Mouse (Mus musculus) midbrain, embryonic 13.5 days (tissue): Measurements from ENCODE around the gene Tuba1a. TPM values are rescaled to one million over a fixed set of nuclear protein-coding genes. Genes with fewer than 3 reads are reported as not detected.
"Not testable (repeated sequence)": the region's sequence is repeated elsewhere in the genome, so short reads cannot be mapped to it uniquely, and the experiment has no call there.

Source experiments
- ATAC-seq: fragments of 200-750 bp; cut with Nextera tagmentation; 2 replicates; pipeline ENCODE4 v1.8.0; 2017; ENCODE audit warnings: mild to moderate bottlenecking, moderate TSS enrichment, moderate library complexity
- H3K27ac ChIP-seq: fragments of 300-500 bp; sonication (generic); 2 replicates; pipeline ENCODE4 v1.5.1; 2015; ENCODE audit warnings: inconsistent platforms, mild to moderate bottlenecking, moderate library complexity
- H3K27me3 ChIP-seq: fragments of 300-500 bp; sonication (generic); 2 replicates; pipeline ENCODE4 v1.6.1; 2015; ENCODE audit warnings: mild to moderate bottlenecking, inconsistent platforms
- H3K36me3 ChIP-seq: fragments of 300-500 bp; sonication (generic); 2 replicates; pipeline ENCODE4 v1.6.1; 2015; ENCODE audit warnings: mild to moderate bottlenecking, inconsistent platforms
- H3K4me1 ChIP-seq: fragments of 300-500 bp; sonication (generic); replicated peaks from 2 replicates; pipeline ENCODE4 v1.6.1; 2015; ENCODE audit warnings: inconsistent platforms
- H3K4me2 ChIP-seq: fragments of 300-500 bp; sonication (generic); replicated peaks from 2 replicates; pipeline ENCODE4 v1.6.1; 2015; ENCODE audit warnings: moderate library complexity, mild to moderate bottlenecking, inconsistent platforms
- H3K4me3 ChIP-seq: fragments of 300-500 bp; sonication (generic); replicated peaks from 2 replicates; pipeline ENCODE4 v1.5.1; 2015; ENCODE audit warnings: mild to moderate bottlenecking, inconsistent platforms
- H3K9ac ChIP-seq: fragments of 300-500 bp; sonication (generic); replicated peaks from 2 replicates; pipeline ENCODE4 v1.6.1; 2015; ENCODE audit warnings: mild to moderate bottlenecking, inconsistent platforms
- H3K9me3 ChIP-seq: fragments of 300-500 bp; sonication (generic); 2 replicates; pipeline ENCODE4 v1.6.1; 2016; ENCODE audit warnings: mild to moderate bottlenecking, inconsistent platforms
- WGBS: fragments of 180-500 bp; shearing (Covaris S2); methylation state at CpG from one replicate; pipeline ENCODE4 v1.1.7; 2015; 5-methylcytosine and 5-hydroxymethylcytosine counted together
- polyA plus RNA-seq: library from polyadenylated mRNA; unstranded; fragments of >200 nt; fragmentation: Nextera tagmentation; extraction: Ambion mirVana; gene quantifications from 2 replicates; pipeline ENCODE4 v1.2.1, GENCODE M21; 2015

Gene Tuba1a
- polyA plus RNA-seq, 1 experiment from 2014 or later: 15,999 TPM

GRCm38 (mm10) chr15:98928598-98929240 is 24.8 kb downstream of the Tuba1a start:
- WGBS: 17% methylated on average over 13 of the region's 13 CpGs
- 0 out of 2 replicates have a peak overlapping the region, but pooled peaks have one; percentile 33 for H3K9ac ChIP-seq

DNA sequence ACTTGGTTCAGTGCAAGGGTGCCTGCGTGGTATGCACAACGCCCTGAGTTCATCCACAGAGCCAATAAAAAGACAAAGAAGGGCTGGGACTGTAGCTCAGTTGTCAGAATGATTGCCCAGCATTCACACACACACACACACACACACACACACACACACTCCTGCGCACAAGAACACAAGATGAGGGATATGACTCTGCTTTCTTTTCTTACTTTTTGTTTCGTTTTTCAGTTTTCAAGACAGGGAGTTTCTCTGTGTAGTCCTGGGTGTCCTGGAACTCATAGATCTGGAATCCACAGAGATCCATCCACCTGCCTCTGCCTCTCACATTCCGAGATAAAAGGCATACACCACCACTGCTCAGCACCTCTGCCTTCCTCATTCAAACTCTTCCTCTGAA is 25.9 kb downstream of the Tuba1a start:
- ATAC-seq: no peak
- H3K27me3 ChIP-seq: no peaks in the 10 kb centered on the region
- peaks cover 8% of the 10 kb centered on the region for H3K36me3 ChIP-seq
- no peak overlapping the region for H3K4me3 ChIP-seq
- WGBS: 84% methylated on average over 5 of the region's 5 CpGs
- H3K4me2 ChIP-seq: no peak overlapping the region
- no peaks in the 10 kb centered on the region for H3K9me3 ChIP-seq
- H3K4me1 ChIP-seq: peaks cover 13% of the 10 kb centered on the region
- H3K27ac ChIP-seq: no peak overlapping the region
- no peak overlapping the region for H3K9ac ChIP-seq

More at GRCm38 (mm10) chr15:98928598-98929240, 24.8 kb downstream of the Tuba1a start:
- Histone ChIP-seq H3K4me2 (peak overlapping the region; percentile 22; the same call in 1 of the 2 replicates), H3K4me3 (no peak overlapping the region), H3K27me3 (no peaks in the 10 kb centered on the region), H3K4me1 (peaks cover 19% of the 10 kb centered on the region), H3K36me3 (peaks cover 8% of the 10 kb centered on the region), H3K9me3 (no peaks in the 10 kb centered on the region), H3K27ac (no peak overlapping the region)
- ATAC-seq: peak; percentile 60; the same call in 1 of the 2 replicates

GRCm38 (mm10) chr15:98924682-98925081 is 28.8 kb downstream of the Tuba1a start:
- Histone ChIP-seq H3K4me1 (peaks cover 6% of the 10 kb centered on the region), H3K27ac (no peak overlapping the region), H3K9ac (no peak overlapping the region), H3K4me3 (no peak overlapping the region), H3K36me3 (peaks cover 7% of the 10 kb centered on the region; the same call in 1 of the 2 replicates), H3K9me3 (no peaks in the 10 kb centered on the region), H3K27me3 (no peaks in the 10 kb centered on the region), H3K4me2 (no peak overlapping the region)
- ATAC-seq: no peak
- 82% methylated on average over 3 of the region's 3 CpGs for WGBS

- Histone ChIP-seq H3K4me3 (no peak overlapping the region), H3K4me1 (peaks cover 11% of the 10 kb centered on the region), H3K27ac (no peak overlapping the region), H3K9ac (no peak overlapping the region), H3K36me3 (peaks cover 7% of the 10 kb centered on the region; the same call in 1 of the 2 replicates), H3K9me3 (no peaks in the 10 kb centered on the region), H3K4me2 (no peak overlapping the region), H3K27me3 (no peaks in the 10 kb centered on the region)
- WGBS: 93% methylated on average over 2 of the region's 2 CpGs
- ATAC-seq: no peak
These were observed 30.4 kb downstream of the Tuba1a start for GRCm38 (mm10) chr15:98923031-98923537.

GRCm38 (mm10) chr15:98922581-98922980 is 30.9 kb downstream of the Tuba1a start:
- Histone ChIP-seq H3K27me3 (no peaks in the 10 kb centered on the region), H3K4me1 (peaks cover 11% of the 10 kb centered on the region), H3K4me3 (no peak overlapping the region), H3K36me3 (peaks cover 7% of the 10 kb centered on the region; the same call in 1 of the 2 replicates), H3K9me3 (no peaks in the 10 kb centered on the region), H3K27ac (no peak overlapping the region), H3K4me2 (no peak overlapping the region), H3K9ac (no peak overlapping the region)
- WGBS: 71% methylated on average over 3 of the region's 3 CpGs
- no peak for ATAC-seq

DNA sequence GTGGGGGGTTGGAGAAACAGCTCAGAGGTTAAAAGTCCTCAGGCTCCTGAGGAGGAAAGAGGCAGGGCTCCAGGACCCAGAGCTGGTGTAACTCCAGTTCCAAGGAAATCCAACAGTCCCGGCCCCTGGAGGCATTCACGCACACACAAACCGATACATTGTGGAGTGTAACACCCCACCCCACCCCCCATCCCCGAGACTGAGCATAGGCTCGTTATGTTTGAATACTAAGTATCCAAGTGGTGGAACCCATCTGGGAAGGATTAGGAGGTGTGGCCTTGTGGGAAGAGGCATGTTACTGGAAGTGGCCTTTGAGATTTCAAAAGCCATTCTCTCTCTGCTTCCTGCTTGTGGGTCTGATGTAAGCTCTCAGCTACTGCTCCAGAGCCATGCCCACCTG is 32.0 kb downstream of the Tuba1a start:
- no peak for ATAC-seq
- no peak overlapping the region for H3K4me3 ChIP-seq
- H3K27ac ChIP-seq: no peak overlapping the region
- H3K4me2 ChIP-seq: no peak overlapping the region
- no peaks in the 10 kb centered on the region for H3K27me3 ChIP-seq
- peaks cover 15% of the 10 kb centered on the region for H3K4me1 ChIP-seq
- H3K36me3 ChIP-seq: peaks cover 7% of the 10 kb centered on the region; the same call in 1 of the 2 replicates
- WGBS: 79% methylated on average over 5 of the region's 5 CpGs
- H3K9me3 ChIP-seq: no peaks in the 10 kb centered on the region
- H3K9ac ChIP-seq: no peak overlapping the region

DNA sequence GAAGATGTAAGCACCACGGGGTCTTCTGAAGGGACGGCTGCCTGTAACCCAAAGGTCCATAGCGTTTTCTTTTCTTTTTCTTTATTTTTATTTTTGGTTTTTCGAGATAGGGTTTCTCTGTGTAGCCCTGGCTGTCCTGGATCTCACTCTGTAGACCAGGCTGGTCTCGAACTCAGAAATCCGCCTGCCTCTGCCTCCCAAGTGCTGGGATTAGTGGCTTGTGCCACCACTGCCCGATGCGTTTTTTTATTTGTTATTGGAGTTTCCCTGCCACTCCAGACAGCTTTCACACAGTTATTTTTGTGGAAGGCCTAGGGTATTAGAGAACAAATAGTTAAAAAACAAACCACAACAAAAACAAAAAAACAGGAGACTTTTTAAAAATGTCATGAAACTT is 35.0 kb downstream of the Tuba1a start:
- Histone ChIP-seq H3K9ac (peak overlapping the region; percentile 57), H3K4me2 (peak overlapping the region; percentile 72), H3K4me1 (peaks cover 33% of the 10 kb centered on the region), H3K4me3 (peak overlapping the region; percentile 88), H3K27ac (peak overlapping the region; percentile 97), H3K36me3 (peaks cover 18% of the 10 kb centered on the region)
- not testable (repeated sequence) for H3K9me3 ChIP-seq, H3K27me3 ChIP-seq, ATAC-seq
- 31% methylated on average over 8 of the region's 8 CpGs for WGBS

DNA sequence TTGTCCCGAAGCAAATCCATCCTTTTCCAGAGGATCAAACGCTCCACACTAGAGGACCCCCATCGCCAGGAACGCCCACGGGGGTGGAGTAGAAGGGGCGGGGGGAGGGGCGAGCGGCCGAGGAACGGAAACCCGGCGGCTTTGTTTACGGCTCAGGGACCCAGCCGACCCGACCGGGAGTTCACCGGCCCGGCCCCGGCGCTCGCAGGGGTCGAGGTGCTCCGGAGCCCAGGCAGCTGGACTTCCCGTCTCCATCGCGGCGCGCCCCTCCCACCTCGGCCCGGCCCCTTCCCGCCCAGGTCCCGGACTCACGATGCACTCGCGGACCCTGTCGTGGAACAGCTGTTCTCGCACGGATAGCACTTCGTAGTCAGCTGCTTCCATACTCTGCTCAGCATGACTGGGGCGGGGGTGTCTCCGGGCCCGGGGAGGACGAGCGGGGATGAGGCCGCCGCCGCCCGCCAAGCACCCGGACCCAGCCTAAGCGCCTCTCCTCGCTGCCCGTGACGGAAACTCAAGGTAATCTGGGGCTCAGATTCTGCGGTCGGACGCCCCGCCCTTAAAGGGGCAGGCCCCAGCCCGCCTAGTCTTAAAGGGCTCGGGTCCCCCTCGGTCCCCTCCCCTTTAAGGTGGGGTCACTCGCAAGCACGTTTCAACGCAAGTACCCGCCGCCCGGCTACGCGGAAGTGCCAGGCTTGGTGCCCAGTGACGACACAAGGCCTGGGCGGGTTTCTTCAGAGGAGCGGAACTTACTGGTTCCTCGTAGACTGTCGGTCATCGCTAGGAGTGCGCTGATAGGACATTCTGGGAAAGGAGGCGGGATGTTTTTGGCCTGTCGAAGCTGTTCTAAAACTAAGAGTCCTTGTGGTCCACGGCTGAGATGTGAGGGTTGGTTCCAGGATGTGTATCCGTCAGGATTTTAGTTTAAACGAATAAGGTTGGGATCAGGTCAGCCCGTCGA is 35.7 kb downstream of the Tuba1a start, which contains the start of gene Lmbr1l:
Gene Lmbr1l (minus strand): TSS at position 694 of the 961 bp plus-strand sequence.
- peak within 1 kb of the TSS; percentile 97 for H3K27ac ChIP-seq
- WGBS: 0% methylated on average over 82 of the region's 82 CpGs
- H3K9me3 ChIP-seq: no peaks in the 10 kb centered on the region
- no peaks in the 10 kb centered on the region for H3K27me3 ChIP-seq
- H3K9ac ChIP-seq: peak within 1 kb of the TSS; percentile 87
- H3K4me1 ChIP-seq: peaks cover 33% of the 10 kb centered on the region
- H3K36me3 ChIP-seq: peaks cover 25% of the 10 kb centered on the region
- ATAC-seq: peak; percentile 99
- peak within 1 kb of the TSS; percentile 72 for H3K4me2 ChIP-seq
- H3K4me3 ChIP-seq: peak within 1 kb of the TSS; percentile 88

GRCm38 (mm10) chr15:98917091-98917490 is 36.4 kb downstream of the Tuba1a start:
- H3K4me1 ChIP-seq: peaks cover 33% of the 10 kb centered on the region
- no peak for ATAC-seq

GRCm38 (mm10) chr15:98916016-98916415 is 37.5 kb downstream of the Tuba1a start:
- no peaks in the 10 kb centered on the region for H3K27me3 ChIP-seq
- H3K36me3 ChIP-seq: peaks cover 37% of the 10 kb centered on the region
- peak overlapping the region; percentile 87 for H3K9ac ChIP-seq
- 92% methylated on average over 4 of the region's 4 CpGs for WGBS
- H3K4me2 ChIP-seq: peak overlapping the region; percentile 72
- no peak for ATAC-seq
- no peaks in the 10 kb centered on the region for H3K9me3 ChIP-seq
- H3K27ac ChIP-seq: no peak overlapping the region
- H3K4me3 ChIP-seq: peak overlapping the region; percentile 88
- H3K4me1 ChIP-seq: peaks cover 33% of the 10 kb centered on the region

More at GRCm38 (mm10) chr15:98917091-98917490, 36.4 kb downstream of the Tuba1a start:
- Histone ChIP-seq H3K9ac (peak overlapping the region; percentile 87), H3K27ac (peak overlapping the region; percentile 97), H3K4me3 (peak overlapping the region; percentile 88), H3K4me2 (peak overlapping the region; percentile 72), H3K36me3 (peaks cover 32% of the 10 kb centered on the region), H3K9me3 (no peaks in the 10 kb centered on the region), H3K27me3 (no peaks in the 10 kb centered on the region)
- under 1% methylated on average over 14 of the region's 14 CpGs for WGBS

- 0 out of 2 replicates have a peak overlapping the region, but pooled peaks have one; percentile 72 for H3K4me2 ChIP-seq
- no peak overlapping the region for H3K9ac ChIP-seq
- H3K4me3 ChIP-seq: no peak overlapping the region
- H3K27ac ChIP-seq: no peak overlapping the region
- WGBS: 95% methylated on average over 6 of the region's 6 CpGs
- peaks cover 47% of the 10 kb centered on the region for H3K36me3 ChIP-seq
- no peaks in the 10 kb centered on the region for H3K9me3 ChIP-seq
- H3K4me1 ChIP-seq: peaks cover 33% of the 10 kb centered on the region
- no peak for ATAC-seq
- H3K27me3 ChIP-seq: no peaks in the 10 kb centered on the region
These were observed 38.6 kb downstream of the Tuba1a start for GRCm38 (mm10) chr15:98914903-98915302.
